Mouse (Mus musculus) T-helper 17 cell (primary cell): ENCODE measurements around the gene Pcnp.

ENCODE experiments used
- in situ Hi-C, 2 experiments: fragments of 300-600 bp; cut with MboI, MseI; formaldehyde crosslinking; loops; 1 replicate in 1 of 2; 2 replicates in 1 of 2; pipeline ENCODE4 v1.15.1; 2025; ENCODE audit warnings: high pct_unique_total_duplicates in 2 of 2

Gene Pcnp

DNA sequence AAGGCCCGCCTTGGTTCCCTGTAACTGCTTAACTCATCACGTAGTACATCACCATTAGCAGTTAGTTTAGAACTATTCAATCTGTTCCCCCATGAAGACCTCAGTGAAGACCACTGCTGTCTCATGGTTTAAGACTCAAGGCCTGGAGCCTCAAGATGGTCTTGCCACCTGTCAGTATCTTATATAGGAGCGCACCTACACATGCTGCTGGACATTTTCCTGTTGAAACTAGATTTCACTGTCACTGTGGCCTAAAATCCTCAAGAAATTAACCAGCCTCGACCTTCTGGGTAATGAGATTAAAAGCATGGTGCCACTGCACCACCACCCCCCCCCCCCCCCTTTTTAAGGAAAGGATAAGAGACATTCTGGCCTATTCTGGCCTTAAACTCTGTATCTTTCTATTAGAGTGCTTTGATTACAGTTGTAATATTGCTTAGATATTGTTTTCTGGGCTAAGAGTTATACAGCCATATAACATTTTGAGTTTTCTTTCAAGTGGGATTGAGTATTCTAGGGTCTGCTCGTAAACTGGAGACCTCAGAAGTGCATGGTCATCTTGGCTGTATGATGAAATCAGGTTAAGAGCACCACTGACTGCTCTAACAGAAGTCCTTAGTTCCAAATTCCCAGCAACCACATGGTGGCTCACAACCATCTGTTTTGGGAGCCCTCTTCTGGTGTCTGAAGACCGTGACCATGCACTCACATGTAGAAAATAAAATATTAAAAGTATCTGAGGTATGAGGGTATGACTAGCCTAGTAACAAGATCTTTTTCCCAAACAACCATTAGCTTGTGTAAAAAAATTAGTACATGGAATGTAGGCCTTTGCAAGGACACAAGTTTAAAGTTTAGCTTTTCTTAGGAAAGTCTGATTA is 57.6 kb downstream of the Pcnp start:
- in situ Hi-C loops, result loop anchor here (5.0 kb wide), 1 partner anchor 55 kb away; the partner anchor contains the start of gene Pcnp (in 2 of the 2)

- in situ Hi-C loops, result loop anchor here (5.0 kb wide), 1 partner anchor 57 kb away; the partner anchor contains the start of gene Pcnp (in 2 of the 2)
Measured at GRCm38 (mm10) chr16:55970416-55970815, 59.1 kb downstream of the Pcnp start.

DNA sequence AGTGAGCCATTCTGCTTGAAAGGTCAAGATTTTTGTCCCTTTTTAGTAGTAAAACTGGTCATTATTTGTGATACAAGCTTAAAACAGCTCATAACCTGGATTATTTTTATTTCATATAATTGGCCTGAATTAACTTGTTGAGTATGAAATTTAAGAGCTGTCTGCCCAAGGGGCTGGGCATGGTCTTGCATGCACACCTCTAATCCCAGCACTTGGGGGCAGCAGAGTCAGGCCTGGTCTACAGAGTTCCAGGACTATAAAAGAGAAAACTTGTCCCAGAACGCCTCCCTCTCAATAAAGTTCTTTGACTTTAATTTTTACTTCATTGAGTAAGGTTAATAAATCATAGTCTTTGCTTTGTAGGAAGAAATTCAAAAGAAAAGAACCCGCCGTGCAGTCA is 60.4 kb downstream of the Pcnp start:
- in situ Hi-C loops, result loop anchor here in 1 of 2 experiments (10.0 kb wide), 1 partner anchor 1576 kb away; no protein-coding TSS in a partner anchor

DNA sequence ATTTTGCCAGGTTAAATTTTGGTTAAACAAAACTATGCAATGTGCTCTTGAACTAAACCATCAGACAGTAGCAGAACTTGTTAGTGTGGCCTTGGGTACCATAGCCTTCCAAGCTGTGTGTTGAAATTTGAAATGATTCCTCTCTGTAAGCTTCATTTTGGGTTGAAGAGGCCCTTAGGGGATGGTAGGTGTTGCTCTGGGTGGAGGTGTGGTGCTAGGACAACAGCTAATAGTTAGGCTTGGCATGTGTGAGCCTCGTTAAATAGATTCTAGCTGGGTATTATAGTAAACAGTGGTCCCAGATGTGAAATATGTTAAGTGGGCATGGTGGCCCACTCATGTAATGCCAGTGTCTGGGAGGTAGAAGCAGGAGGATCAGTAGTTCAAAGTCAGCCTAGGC is 62.3 kb downstream of the Pcnp start:
- in situ Hi-C loops, result loop anchor here in 1 of 2 experiments (10.0 kb wide), 1 partner anchor 1578 kb away; no protein-coding TSS in a partner anchor

- in situ Hi-C loops, result loop anchor here in 1 of 2 experiments (10.0 kb wide), 1 partner anchor 1578 kb away; no protein-coding TSS in a partner anchor
Measured at GRCm38 (mm10) chr16:55966212-55966871, 63.2 kb downstream of the Pcnp start, which contains the start of gene Rpl24. Gene Rpl24 (plus strand): TSS chr16:55966275.

GRCm38 (mm10) chr16:55964126-55964949 is 65.2 kb downstream of the Pcnp start:
- in situ Hi-C loops, result loop anchor here in 1 of 2 experiments (10.0 kb wide), 1 partner anchor 1580 kb away; no protein-coding TSS in a partner anchor

DNA sequence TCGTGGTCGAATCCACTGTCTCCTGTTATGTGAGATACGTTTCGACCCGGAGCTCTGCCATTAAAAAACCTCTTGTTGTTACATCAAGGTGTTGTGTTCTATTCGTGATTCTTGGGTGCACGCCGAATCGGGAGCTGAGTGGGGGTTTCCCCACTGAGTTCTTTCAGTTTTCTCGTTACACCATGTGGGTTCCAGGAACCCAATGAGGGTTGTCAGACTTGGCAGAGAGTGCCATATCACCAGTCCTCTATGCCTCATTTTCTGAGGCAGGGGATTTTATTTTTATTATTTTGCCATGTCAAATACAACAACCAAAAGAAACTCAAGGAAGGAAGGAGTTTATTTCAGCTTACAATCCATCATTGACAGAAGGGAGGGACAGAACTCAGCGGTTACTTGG is 66.5 kb downstream of the Pcnp start:
- in situ Hi-C loops, result loop anchor here in 1 of 2 experiments (10.0 kb wide), 1 partner anchor 1582 kb away; no protein-coding TSS in a partner anchor
